Mouse (Mus musculus): ENCODE results near the gene Olfr983. TPM values are rescaled to one million over a fixed set of nuclear protein-coding genes. Genes with fewer than 3 reads are reported as not detected.

Gene Olfr983
- polyA plus RNA-seq (2012; rRNA removed) = not detected in 2 replicates

DNA sequence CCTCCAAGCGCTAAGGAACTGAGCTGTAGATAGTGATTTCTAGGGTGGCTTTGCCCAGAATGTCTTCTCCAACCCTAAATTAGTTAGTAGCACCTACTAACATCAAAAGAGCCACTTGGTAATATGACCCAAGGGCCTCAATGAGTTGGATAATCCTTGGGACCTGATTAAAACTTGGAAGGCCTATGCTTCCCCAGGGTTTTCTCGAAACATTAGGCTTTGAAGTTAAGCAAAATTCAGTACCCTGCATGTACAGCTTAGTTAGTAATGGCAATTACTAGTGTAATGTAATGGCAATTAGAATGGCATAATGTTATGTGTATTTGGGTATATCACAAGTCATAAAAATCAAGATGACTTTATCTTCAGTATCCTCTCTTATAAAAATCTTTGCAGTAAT is at the start of gene Olfr983:
Gene Olfr983, minus strand, starts transcription at position 101 of the 400 bp plus-strand sequence.
- TF ChIP-seq POLR2A (IDR thresholded peaks at IDR 0.05; ENCODE audit: extremely low read depth, insufficient read depth, low read length) (no peak), CTCF (IDR thresholded peaks at IDR 0.05; ENCODE audit: extremely low read depth, insufficient read depth, low read length) (no peak)
- H3K4me3 ChIP-seq (ENCODE audit: insufficient read depth, low read length) = no peak within 1 kb of the TSS

DNA sequence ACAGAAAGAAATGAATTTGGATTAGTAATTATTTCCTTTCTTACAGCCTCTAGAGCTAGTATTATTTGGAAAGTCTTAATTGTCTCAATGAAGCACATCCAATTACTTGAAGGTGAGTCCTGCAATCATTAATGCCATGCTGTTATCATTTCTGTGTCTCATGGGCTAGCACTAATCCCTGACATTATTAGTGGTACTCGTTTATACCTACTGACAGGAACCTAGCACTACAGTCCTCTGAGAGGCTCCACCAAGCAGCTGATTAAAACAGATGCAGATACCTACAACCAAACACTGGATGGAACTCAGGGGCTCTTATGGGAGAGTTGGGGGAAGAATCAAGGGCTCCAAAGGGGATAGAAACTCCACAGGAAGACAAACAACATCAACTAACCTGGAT is 48.1 kb upstream of the Olfr983 start:
- Histone ChIP-seq H3K27ac (ENCODE audit: insufficient read depth, low read length) (no peak overlapping the region), H3K4me3 (ENCODE audit: insufficient read depth, low read length) (no peak overlapping the region), H3K4me1 (ENCODE audit: control insufficient read depth, insufficient read depth, low read length) (no peaks in the 10 kb centered on the region)
- TF ChIP-seq POLR2A (IDR thresholded peaks at IDR 0.05; ENCODE audit: extremely low read depth, insufficient read depth, low read length) (no peak), CTCF (IDR thresholded peaks at IDR 0.05; ENCODE audit: extremely low read depth, insufficient read depth, low read length) (no peak)

More for the DNA sequence above, at the start of gene Olfr983:
- H3K27ac ChIP-seq (ENCODE audit: insufficient read depth, low read length) = no peak within 1 kb of the TSS
- H3K4me1 ChIP-seq (ENCODE audit: control insufficient read depth, insufficient read depth, low read length) = no peaks in the 10 kb centered on the region

DNA sequence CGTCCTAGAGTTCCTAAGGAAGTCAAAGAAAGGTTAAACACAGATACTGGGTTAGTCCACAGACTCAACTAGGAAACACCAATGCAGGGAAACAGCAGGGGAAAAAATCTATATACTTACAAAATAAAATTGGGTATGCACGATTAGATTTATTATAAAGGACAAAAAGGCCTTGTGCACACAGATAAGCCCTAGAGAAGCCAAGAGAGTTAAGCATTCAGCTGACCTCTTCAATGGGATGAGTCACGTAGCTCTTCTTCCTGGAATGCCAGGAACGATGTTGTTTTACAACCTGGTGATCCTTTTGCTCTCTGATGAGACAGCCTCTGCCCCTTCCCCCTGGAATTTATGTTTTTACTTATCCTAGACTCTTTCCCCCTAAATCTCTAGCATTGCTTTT is 46.1 kb upstream of the Olfr983 start:
- Histone ChIP-seq H3K27ac (ENCODE audit: insufficient read depth, low read length) (no peak overlapping the region), H3K4me3 (ENCODE audit: insufficient read depth, low read length) (no peak overlapping the region), H3K4me1 (ENCODE audit: control insufficient read depth, insufficient read depth, low read length) (no peaks in the 10 kb centered on the region)
- TF ChIP-seq CTCF (IDR thresholded peaks at IDR 0.05; ENCODE audit: extremely low read depth, insufficient read depth, low read length) (no peak), POLR2A (IDR thresholded peaks at IDR 0.05; ENCODE audit: extremely low read depth, insufficient read depth, low read length) (no peak)

DNA sequence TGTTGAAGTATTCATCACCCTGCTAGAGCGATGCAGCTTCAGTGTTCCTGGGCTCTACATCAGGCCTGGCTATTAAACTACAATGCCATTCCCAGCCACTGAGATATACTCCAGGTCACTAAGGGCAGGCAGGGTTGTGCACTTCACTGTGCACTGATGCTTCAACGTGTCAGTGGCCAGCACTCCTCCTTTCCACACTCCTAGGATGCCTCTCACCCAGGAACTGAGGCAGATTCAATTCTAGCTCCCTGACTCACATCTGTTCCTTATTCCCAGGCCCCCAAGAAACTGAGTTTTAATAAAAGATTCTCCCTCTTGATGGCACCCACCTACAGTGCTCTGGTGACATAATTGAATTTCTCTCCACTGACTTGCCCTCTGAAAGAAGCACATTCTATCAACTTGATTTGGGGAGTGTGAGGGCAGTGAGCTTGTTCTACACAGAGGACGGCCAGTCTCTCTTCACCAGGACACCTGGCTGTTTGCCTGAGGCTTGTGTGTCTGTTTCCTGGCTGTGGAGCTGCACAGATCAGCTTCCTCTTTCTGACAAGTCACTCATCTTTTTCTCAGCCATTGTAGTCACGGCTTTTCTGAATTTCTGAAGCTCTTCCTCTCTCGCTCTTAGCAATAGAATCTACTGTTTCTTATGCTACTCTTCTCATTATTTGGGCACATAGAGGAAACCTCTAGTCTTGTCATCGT is 43.7 kb upstream of the Olfr983 start:
- Histone ChIP-seq H3K27ac (ENCODE audit: insufficient read depth, low read length) (no peak overlapping the region), H3K4me1 (ENCODE audit: control insufficient read depth, insufficient read depth, low read length) (no peaks in the 10 kb centered on the region), H3K4me3 (ENCODE audit: insufficient read depth, low read length) (no peak overlapping the region)
- TF ChIP-seq POLR2A (IDR thresholded peaks at IDR 0.05; ENCODE audit: extremely low read depth, insufficient read depth, low read length) (no peak), CTCF (IDR thresholded peaks at IDR 0.05; ENCODE audit: extremely low read depth, insufficient read depth, low read length) (no peak)

DNA sequence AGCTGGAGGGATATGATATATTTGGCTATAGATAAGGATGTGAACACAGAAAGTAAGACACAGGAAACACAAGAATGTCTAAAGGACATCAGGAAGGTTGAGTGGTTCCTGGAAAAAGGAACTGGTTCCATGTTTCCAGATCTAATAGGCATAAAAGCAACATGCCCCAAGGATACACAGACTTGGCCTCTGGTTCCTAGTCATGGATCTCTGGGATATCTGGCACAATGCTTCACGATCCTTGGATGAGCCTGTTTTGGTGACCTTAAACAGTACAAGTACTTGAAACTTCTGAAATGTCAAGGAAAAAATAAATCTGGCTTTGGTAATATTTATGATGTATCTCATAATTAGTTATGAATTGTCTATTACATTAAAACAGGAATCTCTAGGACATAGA is 37.2 kb upstream of the Olfr983 start:
- Histone ChIP-seq H3K27ac (ENCODE audit: insufficient read depth, low read length) (no peak overlapping the region), H3K4me3 (ENCODE audit: insufficient read depth, low read length) (no peak overlapping the region), H3K4me1 (ENCODE audit: control insufficient read depth, insufficient read depth, low read length) (no peaks in the 10 kb centered on the region)
- TF ChIP-seq CTCF (IDR thresholded peaks at IDR 0.05; ENCODE audit: extremely low read depth, insufficient read depth, low read length) (no peak), POLR2A (IDR thresholded peaks at IDR 0.05; ENCODE audit: extremely low read depth, insufficient read depth, low read length) (no peak)

DNA sequence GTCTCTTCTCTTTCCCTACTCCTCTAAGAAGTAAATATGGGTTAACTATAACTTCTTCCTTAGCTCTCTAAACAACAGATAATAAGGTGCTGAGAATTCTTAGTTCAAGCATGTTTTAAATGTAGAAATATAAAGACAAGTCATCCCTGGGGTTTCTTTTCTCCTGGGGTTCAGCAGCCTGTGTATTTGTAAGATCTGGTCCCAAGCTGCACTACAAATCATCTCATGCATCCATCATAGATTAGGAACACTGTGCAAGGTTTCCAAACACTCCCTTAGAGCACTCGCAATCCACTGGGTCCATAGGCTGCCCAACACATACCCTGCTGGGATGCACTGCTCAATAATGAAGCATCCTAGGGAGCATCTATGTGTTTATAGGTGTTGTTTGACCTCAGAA is 36.7 kb upstream of the Olfr983 start, which contains the start of gene Olfr985:
Gene Olfr985, minus strand, starts transcription at position 101 of the 400 bp plus-strand sequence.
- TF ChIP-seq POLR2A (IDR thresholded peaks at IDR 0.05; ENCODE audit: extremely low read depth, insufficient read depth, low read length) (no peak), CTCF (IDR thresholded peaks at IDR 0.05; ENCODE audit: extremely low read depth, insufficient read depth, low read length) (no peak)

DNA sequence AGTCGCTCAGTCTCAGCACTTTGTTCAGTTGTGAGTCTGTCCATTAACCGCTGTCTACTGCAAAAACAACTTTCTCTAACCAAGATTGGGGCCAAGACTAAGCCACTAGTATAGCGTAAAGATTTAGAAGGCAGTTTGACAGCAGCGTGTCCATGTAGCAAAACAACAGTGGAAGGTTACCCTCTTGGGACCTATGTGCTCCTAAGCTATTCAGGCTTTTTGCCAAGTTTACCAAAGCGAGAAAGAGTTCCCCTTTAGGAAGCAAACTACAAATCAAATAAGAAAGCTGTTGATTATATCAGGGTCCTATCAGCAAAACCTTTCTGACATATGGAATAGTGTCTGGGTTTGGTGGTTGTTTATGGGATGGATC is 23.9 kb upstream of the Olfr983 start:
- Histone ChIP-seq H3K4me1 (ENCODE audit: control insufficient read depth, insufficient read depth, low read length) (no peaks in the 10 kb centered on the region), H3K27ac (ENCODE audit: insufficient read depth, low read length) (no peak overlapping the region), H3K4me3 (ENCODE audit: insufficient read depth, low read length) (no peak overlapping the region)
- TF ChIP-seq CTCF (IDR thresholded peaks at IDR 0.05; ENCODE audit: extremely low read depth, insufficient read depth, low read length) (no peak), POLR2A (IDR thresholded peaks at IDR 0.05; ENCODE audit: extremely low read depth, insufficient read depth, low read length) (no peak)

More for the DNA sequence above, 36.7 kb upstream of the Olfr983 start, which contains the start of gene Olfr985:
- no peaks in the 10 kb centered on the region for H3K4me1 ChIP-seq (ENCODE audit: control insufficient read depth, insufficient read depth, low read length)
- no peak within 1 kb of the TSS for H3K27ac ChIP-seq (ENCODE audit: insufficient read depth, low read length)
- H3K4me3 ChIP-seq (ENCODE audit: insufficient read depth, low read length) = no peak within 1 kb of the TSS

DNA sequence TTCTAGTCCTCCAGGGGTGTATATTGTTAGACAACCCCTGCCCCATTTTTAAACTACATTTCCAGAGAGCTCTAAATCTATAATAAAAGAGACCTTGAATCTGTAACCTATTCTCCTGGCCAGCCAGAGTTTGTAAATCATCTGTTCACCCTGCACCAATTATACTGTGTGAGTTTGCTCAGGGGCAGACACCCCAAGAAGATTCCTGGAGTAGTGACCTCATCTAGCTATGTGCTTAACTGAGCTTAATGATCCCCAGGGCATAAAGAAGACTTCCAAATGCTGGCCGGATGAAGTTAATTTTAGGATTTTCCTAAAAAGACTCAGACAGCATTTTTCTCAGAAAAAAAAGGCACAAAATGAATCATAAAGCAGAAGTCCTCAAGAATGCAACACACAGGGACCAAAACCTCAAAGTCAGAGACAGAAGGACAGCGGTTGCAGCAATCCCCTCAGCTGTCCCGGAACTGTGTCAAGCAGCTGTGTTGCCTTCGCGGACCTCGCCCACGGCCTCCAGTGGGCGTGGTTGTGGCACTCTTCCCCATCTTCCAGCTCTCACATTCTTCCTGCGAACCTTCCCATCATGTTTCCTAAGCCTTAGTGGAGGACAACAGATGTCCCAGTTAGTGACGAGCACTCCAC is 23.4 kb upstream of the Olfr983 start:
- no peaks in the 10 kb centered on the region for H3K4me1 ChIP-seq (ENCODE audit: control insufficient read depth, insufficient read depth, low read length)
- H3K27ac ChIP-seq (ENCODE audit: insufficient read depth, low read length) = no peak overlapping the region
- TF ChIP-seq POLR2A (IDR thresholded peaks at IDR 0.05; ENCODE audit: extremely low read depth, insufficient read depth, low read length) (no peak), CTCF (IDR thresholded peaks at IDR 0.05; ENCODE audit: extremely low read depth, insufficient read depth, low read length) (no peak)
- H3K4me3 ChIP-seq (ENCODE audit: insufficient read depth, low read length) = no peak overlapping the region

DNA sequence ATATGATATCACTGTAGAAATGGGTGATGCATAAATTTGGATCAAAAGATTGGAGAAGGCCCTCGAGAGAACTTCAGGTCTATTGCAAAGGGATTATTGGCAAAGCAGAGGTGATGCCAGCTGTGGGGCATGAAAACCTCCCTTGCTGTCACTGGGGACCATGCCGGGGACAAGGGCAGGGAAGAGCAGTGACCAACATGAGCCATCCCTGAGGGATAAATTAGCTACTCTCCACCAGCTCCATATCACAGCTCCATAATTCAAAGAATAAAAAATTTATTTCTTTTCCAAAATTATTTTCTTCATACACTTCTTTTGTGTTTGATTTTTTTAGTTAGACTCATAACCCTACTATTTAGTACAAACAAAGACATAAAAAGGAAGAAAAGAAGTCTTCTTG is 20.7 kb upstream of the Olfr983 start, which contains the start of gene Olfr984:
Gene Olfr984, minus strand, starts transcription at position 101 of the 400 bp plus-strand sequence.
- TF ChIP-seq POLR2A (IDR thresholded peaks at IDR 0.05; ENCODE audit: extremely low read depth, insufficient read depth, low read length) (no peak), CTCF (IDR thresholded peaks at IDR 0.05; ENCODE audit: extremely low read depth, insufficient read depth, low read length) (no peak)
- Histone ChIP-seq H3K27ac (ENCODE audit: insufficient read depth, low read length) (no peak within 1 kb of the TSS), H3K4me1 (ENCODE audit: control insufficient read depth, insufficient read depth, low read length) (no peaks in the 10 kb centered on the region), H3K4me3 (ENCODE audit: insufficient read depth, low read length) (no peak within 1 kb of the TSS)

DNA sequence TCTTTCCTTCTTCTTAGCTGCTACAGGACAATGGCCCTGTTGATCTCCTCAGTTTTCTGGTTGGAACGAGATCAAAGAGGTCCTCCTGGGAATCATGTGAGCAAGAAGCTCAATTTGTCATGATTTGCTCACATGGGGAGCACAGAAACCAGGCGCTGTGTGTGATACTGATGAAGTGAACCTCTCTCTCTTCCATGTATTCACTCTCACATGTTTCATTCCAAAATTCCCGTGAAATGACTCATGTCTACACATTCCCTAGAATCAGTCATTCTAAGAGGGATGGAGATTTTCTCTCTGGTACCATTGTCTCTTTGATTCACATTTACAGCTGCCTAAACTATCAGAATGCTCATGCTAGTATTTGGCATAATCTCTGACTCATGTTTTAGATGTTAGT is 1.4 kb upstream of the Olfr983 start:
- Histone ChIP-seq H3K27ac (ENCODE audit: insufficient read depth, low read length) (no peak overlapping the region), H3K4me3 (ENCODE audit: insufficient read depth, low read length) (no peak overlapping the region), H3K4me1 (ENCODE audit: control insufficient read depth, insufficient read depth, low read length) (no peaks in the 10 kb centered on the region)
- TF ChIP-seq POLR2A (IDR thresholded peaks at IDR 0.05; ENCODE audit: extremely low read depth, insufficient read depth, low read length) = no peak
- no peak for TF ChIP-seq CTCF (IDR thresholded peaks at IDR 0.05; ENCODE audit: extremely low read depth, insufficient read depth, low read length)

All from cortical plate, adult 2 months (tissue).